Mouse (Mus musculus): Measurements from ENCODE around the gene Usp7.

The Usp7 gene

GRCm38 (mm10) chr16:8731630-8732029 lies 60.5 kb downstream of the Usp7 start:
- intact Hi-C loops (cut with DNase I) = loop anchor here (10.0 kb wide), 1 partner anchor 103 kb away; the partner anchor contains the start of gene 1810013L24Rik

DNA sequence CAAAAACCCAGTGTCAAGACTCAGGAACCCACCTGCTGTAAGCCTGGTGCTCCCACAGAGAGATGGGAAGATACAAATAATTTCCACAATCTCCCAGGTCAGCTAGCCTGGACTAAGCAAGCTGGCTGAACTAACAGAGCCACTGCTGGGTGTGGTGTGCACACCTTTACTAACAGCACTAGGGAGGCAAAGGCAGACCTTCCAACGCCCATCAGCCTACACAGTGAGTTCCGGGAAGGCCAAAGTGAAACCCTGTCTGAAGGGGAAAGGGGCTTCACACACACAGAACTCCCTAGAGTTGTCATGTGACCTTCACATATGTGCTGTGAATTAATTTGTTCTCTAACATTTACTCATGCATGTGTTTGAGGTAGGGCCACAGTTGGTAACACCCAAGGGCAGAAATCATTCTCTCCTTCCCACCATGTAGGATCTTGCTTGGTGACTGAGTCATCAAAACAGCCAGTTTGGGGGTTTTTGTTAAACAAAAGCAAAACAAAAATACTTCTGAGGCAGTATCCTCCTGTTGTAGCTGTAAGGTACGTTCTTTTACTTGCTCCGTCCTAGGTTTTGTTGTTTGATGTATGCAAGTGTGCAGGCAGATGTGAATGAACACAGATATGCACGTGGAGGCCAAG lies 63.9 kb downstream of the Usp7 start:
- intact Hi-C loops (cut with DNase I) = no loop called here

- intact Hi-C loops (cut with DNase I) = no loop called here
These were observed 66.3 kb downstream of the Usp7 start for GRCm38 (mm10) chr16:8725807-8726206.

GRCm38 (mm10) chr16:8724031-8724430 lies 68.1 kb downstream of the Usp7 start:
- intact Hi-C loops (cut with DNase I) = no loop called here

DNA sequence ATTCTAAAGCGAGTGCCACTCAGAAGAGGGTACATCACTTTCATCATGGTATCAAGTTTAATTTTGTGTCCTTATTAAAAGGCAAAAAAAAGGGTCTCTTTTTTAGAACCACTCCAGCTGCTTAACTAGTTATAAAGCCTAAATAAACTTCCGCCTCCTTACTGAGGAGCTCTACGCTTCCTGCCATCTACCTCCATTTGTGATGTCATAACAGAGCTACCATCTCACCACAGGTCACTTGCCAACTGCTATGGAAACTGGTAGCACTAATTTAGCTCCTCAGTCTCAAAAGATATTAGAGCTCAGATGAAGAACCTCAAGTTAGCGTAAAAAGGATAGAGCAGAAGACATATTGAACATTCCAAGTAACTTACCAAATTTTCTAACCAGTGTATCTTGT lies 71.7 kb downstream of the Usp7 start:
- intact Hi-C loops (cut with DNase I) = no loop called here

DNA sequence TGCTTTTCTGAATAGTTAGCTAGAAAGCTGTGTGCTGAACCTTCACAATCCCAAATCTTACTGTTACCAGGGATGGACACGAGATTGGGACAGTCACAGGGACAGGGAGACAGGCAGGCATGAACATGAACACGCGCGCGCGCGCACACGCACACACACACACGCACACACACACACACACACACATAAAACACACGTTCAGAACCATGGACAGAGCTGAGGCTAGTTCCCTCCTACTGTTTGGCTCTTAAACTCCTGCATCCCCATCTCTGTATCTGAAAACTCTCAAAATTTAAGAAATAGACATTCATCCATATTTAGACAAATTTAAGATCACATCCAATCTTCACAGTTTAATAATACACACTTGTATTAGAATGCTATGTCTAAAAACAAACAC lies 74.4 kb downstream of the Usp7 start:
- intact Hi-C loops (cut with DNase I) = no loop called here

DNA sequence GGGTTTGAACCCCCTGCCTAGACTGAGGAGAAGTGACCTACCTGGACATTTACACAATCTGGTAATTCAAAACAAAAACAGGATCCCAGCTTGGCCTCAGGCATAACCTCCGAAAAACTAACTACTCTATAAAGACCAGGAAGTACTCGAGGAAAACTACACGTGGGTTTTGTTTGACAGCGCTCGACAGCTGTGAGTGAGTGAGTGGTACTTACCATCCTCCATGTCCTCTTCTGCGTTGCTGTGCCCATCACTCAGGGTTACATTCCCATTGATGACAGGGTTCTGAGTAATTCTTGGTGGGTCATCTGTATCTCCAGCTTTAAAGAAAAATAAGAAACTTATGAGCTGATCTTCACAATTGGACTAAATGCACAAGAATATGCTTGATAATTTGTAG lies 75.8 kb downstream of the Usp7 start:
- intact Hi-C loops (cut with DNase I) = no loop called here

DNA sequence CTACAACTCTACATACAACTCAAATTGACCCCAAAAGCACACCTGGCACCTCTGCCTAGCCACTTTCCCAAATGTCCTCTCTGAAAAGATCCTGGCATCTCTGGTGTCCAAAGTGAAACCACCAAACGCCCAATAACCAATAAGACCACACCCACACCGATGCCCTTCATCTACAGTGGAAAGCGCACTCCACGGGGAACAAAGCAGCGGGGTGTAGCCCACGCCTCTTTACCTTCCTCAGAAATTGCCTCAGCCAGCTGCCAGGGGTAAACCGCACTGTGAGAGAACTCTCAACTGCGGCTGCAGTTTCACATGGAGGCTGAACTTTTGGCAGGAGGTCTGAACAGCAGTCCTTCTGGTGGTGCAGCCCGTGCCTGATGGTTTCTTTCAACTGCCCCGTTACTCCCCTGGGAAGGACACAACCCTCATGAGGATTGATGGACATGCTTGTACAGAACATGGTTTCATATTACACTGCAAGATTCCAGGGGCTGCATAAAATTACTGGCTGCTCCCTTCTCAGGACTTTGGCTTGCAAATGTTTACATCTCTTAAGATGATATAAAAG lies 76.5 kb downstream of the Usp7 start:
- intact Hi-C loops (cut with DNase I) = no loop called here

DNA sequence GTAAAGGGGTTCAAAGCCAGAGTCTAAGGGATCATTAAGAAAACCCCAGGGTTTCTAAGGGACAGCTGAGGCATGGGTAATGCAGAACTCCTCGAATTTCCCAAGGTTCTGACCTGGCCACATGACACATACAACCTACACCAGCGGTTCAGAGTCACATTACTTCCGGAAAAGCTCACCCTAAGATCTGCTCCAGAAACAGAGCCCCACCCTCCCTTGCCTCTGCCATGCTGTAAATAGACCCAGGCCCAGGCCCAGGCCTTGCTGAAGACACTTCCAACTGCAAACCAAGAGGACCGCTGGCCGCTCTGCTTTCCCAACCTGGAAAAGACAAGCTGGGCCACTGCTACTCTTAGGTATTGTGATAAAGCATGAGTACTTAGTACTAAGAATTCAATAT lies 77.3 kb downstream of the Usp7 start:
- intact Hi-C loops (cut with DNase I) = no loop called here

GRCm38 (mm10) chr16:8711998-8712397 lies 80.1 kb downstream of the Usp7 start:
- intact Hi-C loops (cut with DNase I) = no loop called here

GRCm38 (mm10) chr16:8700586-8700985 lies 91.5 kb downstream of the Usp7 start:
- intact Hi-C loops (cut with DNase I) = no loop called here

DNA sequence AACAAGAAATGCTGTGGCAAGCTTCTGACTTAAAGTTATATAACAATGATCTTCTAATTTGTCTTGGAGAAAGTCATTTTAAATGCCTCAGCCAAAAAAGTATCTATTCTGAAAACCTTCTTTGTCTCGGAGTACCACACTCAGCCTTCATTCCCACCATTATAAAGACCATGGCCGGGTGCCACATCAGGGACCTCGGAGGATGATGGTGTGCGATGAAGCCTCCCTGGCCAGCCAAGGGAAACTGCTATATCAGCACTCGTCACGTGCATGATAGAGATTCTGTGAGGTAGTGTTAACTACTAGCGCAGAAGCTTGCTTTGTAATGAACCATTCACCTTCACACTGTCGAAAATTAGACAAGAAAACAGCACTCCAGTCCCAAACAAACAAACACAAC lies 92.6 kb downstream of the Usp7 start:
- intact Hi-C loops (cut with DNase I) = no loop called here

GRCm38 (mm10) chr16:8691206-8691605 lies 100.9 kb downstream of the Usp7 start:
- intact Hi-C loops (cut with DNase I) = no loop called here

DNA sequence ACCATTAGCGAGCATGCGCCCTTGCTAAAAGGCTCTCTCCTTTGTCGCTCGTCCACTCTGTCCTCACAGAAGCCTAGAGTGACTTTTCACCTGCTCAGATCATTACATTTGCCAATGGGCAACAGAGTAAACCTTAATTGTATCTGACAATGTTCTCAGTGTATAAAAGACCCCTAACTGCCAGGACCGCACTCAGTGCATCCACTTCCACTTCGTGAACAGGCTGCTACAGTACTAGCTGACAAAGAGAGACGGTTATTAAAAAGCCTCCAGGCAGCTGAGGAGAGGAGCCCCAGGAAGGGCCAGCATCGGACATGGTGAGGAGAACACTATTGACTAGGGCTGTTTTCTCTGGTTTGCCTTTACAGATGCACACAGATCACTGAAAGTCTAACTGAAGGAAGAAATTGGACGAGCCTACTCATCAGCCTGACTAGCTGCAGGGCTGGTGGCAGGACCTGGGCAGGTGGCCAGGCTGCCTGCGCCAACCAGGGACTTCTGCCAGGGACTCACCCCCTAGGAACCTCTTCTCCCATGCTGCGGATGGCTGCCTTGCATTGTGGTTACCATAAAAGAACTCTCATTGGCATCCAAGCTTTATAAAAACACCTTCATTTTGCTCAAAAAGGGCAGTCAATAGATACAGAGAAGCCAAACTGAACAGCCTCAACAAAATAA lies 102.0 kb downstream of the Usp7 start:
- intact Hi-C loops (cut with DNase I) = loop anchor here (5.0 kb wide), 1 partner anchor 177 kb away; no protein-coding TSS in a partner anchor

GRCm38 (mm10) chr16:8687559-8688112 lies 104.5 kb downstream of the Usp7 start:
- intact Hi-C loops (cut with DNase I) = loop anchor here (2.0 to 5.0 kb wide), 2 partner anchors 81 to 180 kb away; no protein-coding TSS in a partner anchor

DNA sequence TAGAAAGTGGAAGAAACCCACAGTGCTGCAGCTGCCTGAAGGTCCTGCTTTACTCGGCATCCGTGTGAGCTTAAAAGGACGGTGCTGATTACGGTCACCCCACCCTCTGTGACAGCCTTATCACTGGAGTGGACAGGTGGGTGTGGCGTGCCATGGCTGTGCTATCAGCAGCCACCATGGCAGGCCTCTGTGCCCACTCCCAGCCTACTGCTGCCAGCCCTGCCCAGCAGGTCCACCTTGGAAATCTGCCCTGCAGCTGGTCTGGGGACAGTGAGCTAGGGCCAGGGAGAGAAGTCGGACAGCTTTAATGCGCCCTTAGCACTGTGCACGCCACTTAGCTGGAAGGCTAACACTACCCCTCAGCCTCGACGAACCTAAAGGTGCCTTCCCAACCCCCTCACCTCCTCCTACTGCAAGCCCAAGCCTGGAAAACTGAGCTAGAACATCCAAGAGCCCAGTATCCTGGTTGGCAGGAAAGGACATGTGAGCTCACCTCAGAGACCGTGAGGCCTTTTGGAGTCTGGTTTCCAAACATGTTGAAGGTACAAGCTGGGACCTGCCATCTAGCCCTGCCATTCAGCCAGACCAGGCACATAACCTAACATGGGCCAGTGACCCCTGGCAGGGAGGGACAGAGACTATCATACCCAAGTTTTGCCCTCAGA lies 105.1 kb downstream of the Usp7 start:
- intact Hi-C loops (cut with DNase I) = loop anchor here (2.0 to 5.0 kb wide), 2 partner anchors 82 to 180 kb away; no protein-coding TSS in a partner anchor

- intact Hi-C loops (cut with DNase I) = loop anchor here (2.0 to 5.0 kb wide), 2 partner anchors 83 to 181 kb away; no protein-coding TSS in a partner anchor
These were observed 105.8 kb downstream of the Usp7 start for GRCm38 (mm10) chr16:8686121-8686870.

DNA sequence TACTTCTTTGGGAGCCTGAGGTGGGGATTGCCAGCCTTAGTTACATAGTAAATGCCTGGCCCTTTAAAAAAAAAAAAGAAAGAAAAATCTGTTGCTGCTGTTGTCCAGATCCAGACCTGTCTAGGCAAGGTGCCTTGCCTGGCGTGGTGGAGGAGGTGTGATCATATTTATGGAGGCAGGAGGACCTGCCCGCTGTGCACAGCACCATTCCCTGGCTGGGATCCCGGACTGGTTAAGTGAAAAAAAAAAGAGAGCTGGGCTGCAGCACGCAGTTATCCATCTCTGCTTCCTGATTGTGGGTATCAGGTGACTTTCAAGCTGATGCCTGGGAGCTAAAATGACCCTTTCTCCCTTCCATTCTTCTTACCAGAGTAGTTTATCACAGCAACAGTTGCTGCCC lies 107.0 kb downstream of the Usp7 start:
- intact Hi-C loops (cut with DNase I) = loop anchor here (5.0 kb wide), 1 partner anchor 182 kb away; no protein-coding TSS in a partner anchor

- intact Hi-C loops (cut with DNase I) = no loop called here
These were observed 111.6 kb downstream of the Usp7 start, which contains the start of gene Gm5767 for GRCm38 (mm10) chr16:8680470-8680869. Gene Gm5767 (plus strand): TSS chr16:8680770.

DNA sequence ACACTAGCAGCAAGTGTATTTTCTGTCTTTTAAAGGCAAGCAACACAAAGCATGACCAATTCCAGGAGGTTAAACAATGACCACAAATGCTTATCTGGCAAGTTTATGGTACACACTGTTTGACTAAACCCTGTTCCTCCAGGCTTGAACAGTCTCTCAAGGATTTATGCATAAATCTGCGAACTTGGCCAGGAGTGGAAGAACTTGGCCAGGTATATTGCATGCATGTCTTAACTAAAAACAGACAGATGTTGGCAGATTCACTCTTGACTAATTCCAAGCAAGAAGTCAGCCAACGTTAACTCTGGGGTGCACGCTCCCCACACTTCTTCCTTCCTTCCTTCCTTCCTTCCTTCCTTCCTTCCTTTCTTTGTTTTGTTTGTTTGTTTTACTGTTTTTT lies 112.3 kb downstream of the Usp7 start:
- intact Hi-C loops (cut with DNase I) = no loop called here

- intact Hi-C loops (cut with DNase I) = no loop called here
These were observed 113.4 kb downstream of the Usp7 start for GRCm38 (mm10) chr16:8678676-8679075.

Measured in adrenal gland (tissue).